Mouse (Mus musculus) ES-Bruce4 (cell line): ENCODE measurements around the gene Ubac2. TPM values are rescaled to one million over a fixed set of nuclear protein-coding genes. Genes with fewer than 3 reads are reported as not detected.

Source experiments
- H3K27ac ChIP-seq: 2 replicates; pipeline ENCODE4 v1.5.1; 2012; ENCODE audit warnings: low read length, inconsistent platforms; ENCODE audit not compliant: insufficient read depth
- H3K27me3 ChIP-seq: 2 replicates; pipeline ENCODE4 v1.6.1; 2012; ENCODE audit warnings: mild to moderate bottlenecking, low read length, inconsistent platforms; ENCODE audit not compliant: control insufficient read depth, poor library complexity, insufficient read depth, severe bottlenecking
- H3K36me3 ChIP-seq: 2 replicates; pipeline ENCODE4 v1.6.1; 2012; ENCODE audit warnings: inconsistent platforms, mild to moderate bottlenecking, low read length, moderate library complexity; ENCODE audit not compliant: control insufficient read depth, poor library complexity, insufficient read depth, severe bottlenecking
- H3K4me1 ChIP-seq: one replicate; pipeline ENCODE4 v1.8.1; 2011; ENCODE audit warnings: low read length; ENCODE audit not compliant: control insufficient read depth, insufficient read depth
- H3K4me3 ChIP-seq: 2 replicates; pipeline ENCODE4 v1.5.1; 2011; ENCODE audit warnings: low read depth, mild to moderate bottlenecking, low read length
- H3K9ac ChIP-seq: 2 replicates; pipeline ENCODE4 v1.6.1; 2012; ENCODE audit warnings: low read depth, mild to moderate bottlenecking, inconsistent platforms; ENCODE audit not compliant: poor library complexity, severe bottlenecking
- H3K9me3 ChIP-seq: replicated peaks from 2 replicates; pipeline ENCODE4 v1.6.1; 2012; ENCODE audit warnings: mild to moderate bottlenecking, low read length, inconsistent platforms; ENCODE audit not compliant: control insufficient read depth, poor library complexity, insufficient read depth, severe bottlenecking
- CTCF ChIP-seq: IDR thresholded peaks from one replicate; pipeline ENCODE4 v1.8.1; 2011; ENCODE audit warnings: low read depth, low read length
- EP300 ChIP-seq: IDR thresholded peaks from 2 replicates; pipeline ENCODE4 v1.6.1; 2011; ENCODE audit warnings: low read depth, low read length; ENCODE audit not compliant: insufficient read depth
- POLR2A ChIP-seq: IDR thresholded peaks from one replicate; pipeline ENCODE4 v1.8.1; 2011; ENCODE audit warnings: low read length; ENCODE audit not compliant: insufficient read depth
- polyA plus RNA-seq: library from polyadenylated mRNA; stranded (reverse); fragments of >200 nt; gene quantifications from 2 replicates; pipeline ENCODE4 v1.2.4, GENCODE M21; 2011; ENCODE audit warnings: low read depth; ENCODE audit not compliant: missing spikeins, insufficient read depth, insufficient read length

The Ubac2 gene
- polyA plus RNA-seq, 1 experiment, result 42.2 TPM

DNA sequence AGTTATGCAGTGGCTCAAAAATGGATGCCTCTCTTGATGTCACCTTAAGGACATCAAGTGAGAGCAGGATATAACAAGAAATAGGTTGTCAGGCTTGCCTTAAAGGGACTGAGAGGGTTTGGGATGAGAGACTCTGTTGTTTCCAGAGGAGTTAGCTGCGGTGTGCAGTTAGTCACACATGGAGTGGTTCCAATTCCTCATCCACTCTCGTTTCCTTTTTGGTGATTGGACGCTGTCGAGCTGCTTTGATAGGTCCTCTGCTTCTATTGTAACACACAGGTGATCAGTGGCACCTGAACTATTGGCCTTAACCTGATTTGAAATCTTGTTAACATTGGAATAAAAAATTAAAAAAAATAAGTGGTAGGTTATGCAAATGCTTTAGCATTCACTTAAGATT, 44.3 kb downstream of the Ubac2 start:
- H3K9ac ChIP-seq, result no peak overlapping the region
- no peak overlapping the region for H3K4me3 ChIP-seq
- H3K9me3 ChIP-seq, result no peaks in the 10 kb centered on the region
- no peaks in the 10 kb centered on the region for H3K27me3 ChIP-seq
- H3K4me1 ChIP-seq, result no peaks in the 10 kb centered on the region
- H3K36me3 ChIP-seq, result no peaks in the 10 kb centered on the region
- H3K27ac ChIP-seq, result no peak overlapping the region
- TF ChIP-seq EP300 (no peak), POLR2A (no peak), CTCF (no peak)

- TF ChIP-seq EP300 (no peak), CTCF (no peak)
- Histone ChIP-seq H3K27me3 (no peaks in the 10 kb centered on the region), H3K9ac (no peak overlapping the region), H3K27ac (no peak overlapping the region), H3K4me1 (no peaks in the 10 kb centered on the region), H3K9me3 (no peaks in the 10 kb centered on the region), H3K4me3 (no peak overlapping the region), H3K36me3 (no peaks in the 10 kb centered on the region)
Measured at GRCm38 (mm10) chr14:121924876-121925275, 46.5 kb downstream of the Ubac2 start.

DNA sequence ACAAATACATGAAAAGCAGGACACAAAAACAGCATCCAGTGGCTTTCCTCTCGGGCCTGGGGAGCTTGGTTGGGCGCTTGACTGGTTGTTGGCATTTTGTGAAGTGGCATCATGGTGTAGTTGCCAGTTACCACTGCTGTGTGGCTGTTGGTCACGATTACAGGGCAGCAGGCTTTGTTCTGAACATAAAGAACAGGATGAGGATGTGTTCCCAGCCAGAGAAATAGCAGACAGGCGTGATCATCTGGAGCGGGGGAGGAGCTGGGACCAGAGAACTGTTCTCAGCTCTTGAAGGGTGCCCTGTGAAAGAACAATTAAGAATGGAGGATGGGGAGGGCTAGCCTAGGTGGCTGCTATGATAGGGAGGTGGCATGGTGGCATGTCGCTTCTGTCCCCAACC, 48.5 kb downstream of the Ubac2 start:
- Histone ChIP-seq H3K9ac (no peak overlapping the region), H3K36me3 (no peaks in the 10 kb centered on the region), H3K4me1 (peaks cover 3% of the 10 kb centered on the region), H3K4me3 (no peak overlapping the region), H3K27me3 (no peaks in the 10 kb centered on the region), H3K27ac (no peak overlapping the region), H3K9me3 (no peaks in the 10 kb centered on the region)
- TF ChIP-seq POLR2A, result no peak
- no peak for TF ChIP-seq EP300
- TF ChIP-seq CTCF, result no peak

GRCm38 (mm10) chr14:121927451-121927850, 49.0 kb downstream of the Ubac2 start:
- Histone ChIP-seq H3K4me1 (peaks cover 3% of the 10 kb centered on the region), H3K9me3 (no peaks in the 10 kb centered on the region), H3K36me3 (no peaks in the 10 kb centered on the region), H3K4me3 (no peak overlapping the region), H3K27me3 (no peaks in the 10 kb centered on the region), H3K27ac (no peak overlapping the region), H3K9ac (no peak overlapping the region)
- TF ChIP-seq POLR2A, result no peak
- no peak for TF ChIP-seq CTCF
- TF ChIP-seq EP300, result no peak

DNA sequence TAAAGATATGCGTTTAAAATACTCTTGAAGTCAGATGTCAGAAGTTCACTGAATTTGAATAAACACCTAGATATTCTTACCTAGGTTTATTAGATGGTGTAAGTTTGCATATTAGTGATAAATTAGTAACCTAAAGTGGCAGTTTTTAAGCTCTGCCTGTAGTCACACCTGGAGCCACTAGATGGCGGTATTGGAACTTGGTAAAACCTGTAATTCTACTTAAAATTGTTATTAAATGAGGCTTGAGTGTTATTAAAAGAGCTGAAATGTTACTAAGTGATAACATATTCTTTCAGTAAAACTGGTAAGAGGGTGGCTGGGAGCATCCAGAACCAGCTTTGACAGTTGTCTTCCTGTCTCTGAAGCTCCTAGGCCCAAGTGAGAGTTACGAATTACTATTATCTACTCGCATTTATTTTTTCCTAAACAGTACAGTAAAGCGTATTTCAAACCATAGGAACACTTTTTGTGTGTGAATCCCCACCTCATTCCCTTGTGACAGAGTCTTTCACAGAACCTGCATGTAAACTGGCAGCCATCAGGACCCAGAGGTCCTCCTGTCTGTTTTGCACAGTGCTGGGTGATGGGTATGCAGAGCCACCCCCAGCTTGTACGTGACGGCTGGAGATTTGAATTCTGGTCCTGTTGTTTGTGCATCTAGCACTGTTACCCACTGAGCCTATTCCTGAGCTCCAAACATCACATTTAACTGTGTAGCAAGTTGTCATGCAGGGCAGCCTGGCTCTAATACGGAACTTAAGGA, 50.1 kb downstream of the Ubac2 start:
- H3K9ac ChIP-seq, result no peak overlapping the region
- peaks cover 3% of the 10 kb centered on the region for H3K4me1 ChIP-seq
- H3K9me3 ChIP-seq, result no peaks in the 10 kb centered on the region
- H3K36me3 ChIP-seq, result no peaks in the 10 kb centered on the region
- H3K27me3 ChIP-seq, result no peaks in the 10 kb centered on the region
- TF ChIP-seq POLR2A, result no peak
- peak; percentile 13 for TF ChIP-seq CTCF
- H3K4me3 ChIP-seq, result no peak overlapping the region
- H3K27ac ChIP-seq, result no peak overlapping the region

- Histone ChIP-seq H3K4me3 (no peak overlapping the region), H3K36me3 (no peaks in the 10 kb centered on the region), H3K9me3 (no peaks in the 10 kb centered on the region), H3K27me3 (no peaks in the 10 kb centered on the region), H3K4me1 (peaks cover 3% of the 10 kb centered on the region), H3K9ac (no peak overlapping the region), H3K27ac (no peak overlapping the region)
- TF ChIP-seq EP300 (no peak), CTCF (no peak), POLR2A (no peak)
Measured at GRCm38 (mm10) chr14:121929243-121929951, 51.0 kb downstream of the Ubac2 start.
